Mouse (Mus musculus) brain, embryonic 14.5 days (tissue): ENCODE results near the gene Ly86.

Experiments used
- CTCF ChIP-seq: fragments of 200-500 bp; IDR thresholded peaks from 2 replicates; pipeline ENCODE4 v1.5.1; 2012; ENCODE audit warnings: inconsistent platforms, mild to moderate bottlenecking, moderate library complexity, borderline replicate concordance; ENCODE audit not compliant: insufficient read depth, insufficient read length; ENCODE audit errors: extremely low read depth
- POLR2A ChIP-seq: fragments of 200-500 bp; IDR thresholded peaks from 2 replicates; pipeline ENCODE4 v1.6.1; 2012; ENCODE audit warnings: mild to moderate bottlenecking, inconsistent platforms, borderline replicate concordance; ENCODE audit not compliant: poor library complexity, insufficient read depth, insufficient read length, severe bottlenecking; ENCODE audit errors: extremely low read depth

DNA sequence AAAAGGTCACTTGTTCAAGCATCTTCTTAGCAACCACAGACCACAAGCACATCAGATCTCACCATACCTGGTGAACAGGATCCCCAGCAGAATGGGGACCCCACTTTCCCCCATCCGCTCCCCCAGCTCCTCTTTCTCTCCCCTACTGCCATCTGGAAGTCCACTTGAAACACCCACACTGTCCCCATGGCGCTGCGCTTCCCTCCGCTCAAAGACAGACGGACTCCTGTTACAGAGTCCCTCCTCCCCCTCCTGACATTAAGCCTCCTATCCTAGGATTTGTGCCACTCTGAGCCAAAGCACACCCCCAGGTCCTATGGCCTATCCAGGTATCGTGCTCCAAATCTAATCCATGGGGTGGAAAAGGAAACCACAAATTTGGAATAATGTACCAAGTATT lies 79.9 kb downstream of the Ly86 start:
- no peak for TF ChIP-seq CTCF
- no peak for TF ChIP-seq POLR2A
